Mouse (Mus musculus): Measurements from ENCODE around the gene Morf4l1.

GRCm38 (mm10) chr9:90059828-90060573, 54.6 kb downstream of the Morf4l1 start:
- TF ChIP-seq CTCF (IDR thresholded peaks at IDR 0.05; ENCODE audit: low read depth) = no peak
- no peak for TF ChIP-seq EP300 (IDR thresholded peaks at IDR 0.05; ENCODE audit: low read depth)

Measured in liver, embryonic 14.5 days (tissue).